Mouse (Mus musculus): Measurements from ENCODE around the gene Nat8f1. TPM values are rescaled to one million over a fixed set of nuclear protein-coding genes. Genes with fewer than 3 reads are reported as not detected.
"Not testable (repeated sequence)": the region's sequence is repeated elsewhere in the genome, so short reads cannot be mapped to it uniquely, and the experiment has no call there.

The Nat8f1 gene
- polyA plus RNA-seq, 1 experiment, result 21.4 TPM

GRCm38 (mm10) chr6:85923643-85924042, 8.2 kb upstream of the Nat8f1 start:
- 98% methylated on average over 1 of the region's 1 CpGs for WGBS
- peaks cover 62% of the 10 kb centered on the region for H3K36me3 ChIP-seq (ENCODE audit: control insufficient read depth, insufficient read depth, low read length)
- H3K27me3 ChIP-seq (ENCODE audit: control insufficient read depth, insufficient read depth, low read length), result no peaks in the 10 kb centered on the region
- TF ChIP-seq CTCF (IDR thresholded peaks at IDR 0.05; ENCODE audit: extremely low read depth, insufficient read length, insufficient replicate concordance, low read depth, low read length) (no peak), POLR2A (IDR thresholded peaks at IDR 0.05; ENCODE audit: low read depth, low read length) (no peak)
- H3K4me3 ChIP-seq (ENCODE audit: low read depth, low read length), result no peak overlapping the region
- H3K27ac ChIP-seq (ENCODE audit: insufficient read depth, low read depth, low read length), result no peak overlapping the region
- peaks cover 10% of the 10 kb centered on the region; the same call in 1 of the 2 replicates for H3K4me1 ChIP-seq (ENCODE audit: control insufficient read depth, insufficient read depth, insufficient read length, low read length)

GRCm38 (mm10) chr6:85919401-85919800, 3.9 kb upstream of the Nat8f1 start:
- Histone ChIP-seq H3K4me3 (ENCODE audit: low read depth, low read length) (no peak overlapping the region), H3K36me3 (ENCODE audit: control insufficient read depth, insufficient read depth, low read length) (peaks cover 33% of the 10 kb centered on the region), H3K27ac (ENCODE audit: insufficient read depth, low read depth, low read length) (no peak overlapping the region), H3K4me1 (ENCODE audit: control insufficient read depth, insufficient read depth, insufficient read length, low read length) (peaks cover 2% of the 10 kb centered on the region; the same call in 1 of the 2 replicates), H3K27me3 (ENCODE audit: control insufficient read depth, insufficient read depth, low read length) (no peaks in the 10 kb centered on the region)
- no peak for TF ChIP-seq POLR2A (IDR thresholded peaks at IDR 0.05; ENCODE audit: low read depth, low read length)
- TF ChIP-seq CTCF (IDR thresholded peaks at IDR 0.05; ENCODE audit: extremely low read depth, insufficient read length, insufficient replicate concordance, low read depth, low read length), result no peak
- 88% methylated on average over 4 of the region's 4 CpGs for whole genome bisulfite sequencing

- not testable (repeated sequence) for H3K27ac ChIP-seq (ENCODE audit: insufficient read depth, low read depth, low read length); H3K27me3 ChIP-seq (ENCODE audit: control insufficient read depth, insufficient read depth, low read length); H3K4me1 ChIP-seq (ENCODE audit: control insufficient read depth, insufficient read depth, insufficient read length, low read length); H3K4me3 ChIP-seq (ENCODE audit: low read depth, low read length)
- peaks cover 25% of the 10 kb centered on the region for H3K36me3 ChIP-seq (ENCODE audit: control insufficient read depth, insufficient read depth, low read length)
- 90% methylated on average over 3 of the region's 3 CpGs for WGBS
Observed at GRCm38 (mm10) chr6:85918341-85918740, 2.9 kb upstream of the Nat8f1 start.

GRCm38 (mm10) chr6:85916596-85916995, 1.1 kb upstream of the Nat8f1 start:
- peak overlapping the region; percentile 97 for H3K27ac ChIP-seq (ENCODE audit: insufficient read depth, low read depth, low read length)
- peaks cover 12% of the 10 kb centered on the region for H3K36me3 ChIP-seq (ENCODE audit: control insufficient read depth, insufficient read depth, low read length)
- H3K4me3 ChIP-seq (ENCODE audit: low read depth, low read length), result peak overlapping the region; percentile 78; the same call in 1 of the 2 replicates
- 30% methylated on average over 6 of the region's 6 CpGs for WGBS
- TF ChIP-seq POLR2A (IDR thresholded peaks at IDR 0.05; ENCODE audit: low read depth, low read length) (no peak), CTCF (IDR thresholded peaks at IDR 0.05; ENCODE audit: extremely low read depth, insufficient read length, insufficient replicate concordance, low read depth, low read length) (no peak)
- H3K27me3 ChIP-seq (ENCODE audit: control insufficient read depth, insufficient read depth, low read length), result no peaks in the 10 kb centered on the region
- peaks cover 6% of the 10 kb centered on the region; the same call in 1 of the 2 replicates for H3K4me1 ChIP-seq (ENCODE audit: control insufficient read depth, insufficient read depth, insufficient read length, low read length)

- WGBS, result under 1% methylated on average over 11 of the region's 11 CpGs
- H3K36me3 ChIP-seq (ENCODE audit: control insufficient read depth, insufficient read depth, low read length), result peaks cover 2% of the 10 kb centered on the region
- H3K4me3 ChIP-seq (ENCODE audit: low read depth, low read length), result peak overlapping the region; percentile 78
- peak overlapping the region; percentile 97 for H3K27ac ChIP-seq (ENCODE audit: insufficient read depth, low read depth, low read length)
- no peaks in the 10 kb centered on the region for H3K27me3 ChIP-seq (ENCODE audit: control insufficient read depth, insufficient read depth, low read length)
- H3K4me1 ChIP-seq (ENCODE audit: control insufficient read depth, insufficient read depth, insufficient read length, low read length), result peaks cover 9% of the 10 kb centered on the region; the same call in 1 of the 2 replicates
- TF ChIP-seq POLR2A (IDR thresholded peaks at IDR 0.05; ENCODE audit: low read depth, low read length) (no peak), CTCF (IDR thresholded peaks at IDR 0.05; ENCODE audit: extremely low read depth, insufficient read length, insufficient replicate concordance, low read depth, low read length) (no peak)
Observed at GRCm38 (mm10) chr6:85915141-85915538, 347 bp downstream of the Nat8f1 start.

- TF ChIP-seq CTCF (IDR thresholded peaks at IDR 0.05; ENCODE audit: extremely low read depth, insufficient read length, insufficient replicate concordance, low read depth, low read length), result no peak
- no peak for TF ChIP-seq POLR2A (IDR thresholded peaks at IDR 0.05; ENCODE audit: low read depth, low read length)
- Histone ChIP-seq H3K27me3 (ENCODE audit: control insufficient read depth, insufficient read depth, low read length) (no peaks in the 10 kb centered on the region), H3K27ac (ENCODE audit: insufficient read depth, low read depth, low read length) (no peak within 1 kb of the TSS), H3K4me3 (ENCODE audit: low read depth, low read length) (no peak within 1 kb of the TSS), H3K4me1 (ENCODE audit: control insufficient read depth, insufficient read depth, insufficient read length, low read length) (peaks cover 9% of the 10 kb centered on the region; the same call in 1 of the 2 replicates), H3K36me3 (ENCODE audit: control insufficient read depth, insufficient read depth, low read length) (no peaks in the 10 kb centered on the region)
- 41% methylated on average over 3 of the region's 3 CpGs for WGBS
Observed at GRCm38 (mm10) chr6:85911587-85911986, 3.9 kb downstream of the Nat8f1 start, which contains the start of gene Tprkb. TSS of gene Tprkb (plus strand) at chr6:85911865.

GRCm38 (mm10) chr6:85909704-85910103, 5.8 kb downstream of the Nat8f1 start:
- Histone ChIP-seq H3K4me3 (ENCODE audit: low read depth, low read length) (no peak overlapping the region), H3K27me3 (ENCODE audit: control insufficient read depth, insufficient read depth, low read length) (no peaks in the 10 kb centered on the region), H3K4me1 (ENCODE audit: control insufficient read depth, insufficient read depth, insufficient read length, low read length) (peaks cover 6% of the 10 kb centered on the region; the same call in 1 of the 2 replicates), H3K36me3 (ENCODE audit: control insufficient read depth, insufficient read depth, low read length) (no peaks in the 10 kb centered on the region), H3K27ac (ENCODE audit: insufficient read depth, low read depth, low read length) (no peak overlapping the region)
- TF ChIP-seq POLR2A (IDR thresholded peaks at IDR 0.05; ENCODE audit: low read depth, low read length), result no peak
- TF ChIP-seq CTCF (IDR thresholded peaks at IDR 0.05; ENCODE audit: extremely low read depth, insufficient read length, insufficient replicate concordance, low read depth, low read length), result no peak
- 92% methylated on average over 1 of the region's 1 CpGs for WGBS

All from small intestine, adult 2 months (tissue).